Mouse (Mus musculus): ENCODE results near the gene Tescl.

DNA sequence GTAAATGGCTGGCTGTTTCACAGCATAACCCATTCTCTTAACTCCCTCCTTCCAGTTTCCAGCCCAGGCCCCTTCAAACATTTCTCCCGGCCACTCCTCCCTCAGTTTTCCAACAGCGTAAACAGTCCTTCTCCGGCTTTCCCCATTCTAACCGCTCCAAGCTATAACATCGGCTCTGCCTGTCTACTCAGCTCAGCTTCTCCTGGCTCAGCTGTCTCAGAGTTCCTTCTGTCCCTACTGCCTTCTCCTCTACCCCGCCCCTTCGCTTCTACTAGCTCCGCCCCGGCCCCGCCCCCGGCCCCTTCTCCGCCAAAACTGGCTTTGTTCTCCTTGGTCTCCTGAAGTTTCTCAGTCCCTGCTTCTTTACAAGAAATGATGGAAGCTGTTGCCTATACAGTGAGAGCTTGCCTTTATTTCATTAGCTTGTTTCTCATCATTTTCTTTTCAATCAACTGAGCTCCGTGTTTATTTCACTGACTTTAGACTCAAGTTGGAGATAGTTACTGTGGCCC lies 32.9 kb downstream of the Tescl start, which contains the start of gene Zfp61:
- TF ChIP-seq CTCF (IDR thresholded peaks at IDR 0.05; ENCODE audit: insufficient read depth, low read depth, low read length) (no peak), POLR2A (IDR thresholded peaks at IDR 0.05; ENCODE audit: insufficient read depth, low read depth, low read length) (no peak)

Measured in olfactory bulb, adult 2 months (tissue).